Mouse (Mus musculus) hindbrain, postnatal 0 days (tissue): ENCODE measurements around the gene Ftl1. TPM values are rescaled to one million over a fixed set of nuclear protein-coding genes. Genes with fewer than 3 reads are reported as not detected.
"Not testable (repeated sequence)": the region's sequence is repeated elsewhere in the genome, so short reads cannot be mapped to it uniquely, and the experiment has no call there.

Source experiments
- ATAC-seq: fragments of 200-750 bp; cut with Nextera tagmentation; 2 replicates; pipeline ENCODE4 v1.8.0; 2017; ENCODE audit warnings: mild to moderate bottlenecking, moderate TSS enrichment, moderate library complexity
- DNase-seq: peaks from one replicate; pipeline ENCODE4 v3.0.0-alpha.2; 2015; ENCODE audit warnings: low spot score
- H3K27ac ChIP-seq: fragments of 300-500 bp; sonication (generic); 2 replicates; pipeline ENCODE4 v1.5.1; 2014; ENCODE audit warnings: mild to moderate bottlenecking
- H3K27me3 ChIP-seq: fragments of 300-500 bp; sonication (generic); 2 replicates; pipeline ENCODE4 v1.6.1; 2014; ENCODE audit warnings: low read length, mixed read lengths; ENCODE audit not compliant: insufficient read depth
- H3K36me3 ChIP-seq: fragments of 300-500 bp; sonication (generic); 2 replicates; pipeline ENCODE4 v1.6.1; 2014; ENCODE audit warnings: low read length, mixed read lengths; ENCODE audit not compliant: insufficient read depth
- H3K4me1 ChIP-seq: fragments of 300-500 bp; sonication (generic); 2 replicates; pipeline ENCODE4 v1.6.1; 2014; ENCODE audit warnings: antibody characterized with exemption, low read length, mixed read lengths; ENCODE audit not compliant: insufficient read depth
- H3K4me2 ChIP-seq: fragments of 300-500 bp; sonication (generic); 2 replicates; pipeline ENCODE4 v1.6.1; 2014; ENCODE audit warnings: low read depth, mild to moderate bottlenecking, low read length, moderate library complexity, mixed read lengths
- H3K4me3 ChIP-seq: fragments of 300-500 bp; sonication (generic); 2 replicates; pipeline ENCODE4 v1.5.1; 2014; ENCODE audit warnings: low read length
- H3K9ac ChIP-seq: fragments of 300-500 bp; sonication (generic); replicated peaks from 2 replicates; pipeline ENCODE4 v1.6.1; 2014; ENCODE audit warnings: mild to moderate bottlenecking, low read length, moderate library complexity, mixed read lengths
- H3K9me3 ChIP-seq: fragments of 300-500 bp; sonication (generic); 2 replicates; pipeline ENCODE4 v1.6.1; 2016; ENCODE audit warnings: low read length, mixed read lengths
- CTCF ChIP-seq: IDR thresholded peaks from 2 replicates; pipeline ENCODE4 v1.5.1; 2016; ENCODE audit warnings: antibody characterized with exemption, control low read depth, low read depth
- WGBS: fragments of 180-500 bp; shearing (Covaris S2); extraction: QIAGEN DNeasy Blood & Tissue Kit; methylation state at CpG from one replicate; pipeline ENCODE4 v1.1.7; 2014; 5-methylcytosine and 5-hydroxymethylcytosine counted together
- polyA plus RNA-seq: library from polyadenylated mRNA; unstranded; fragments of >200 nt; fragmentation: Nextera tagmentation; extraction: Ambion mirVana; gene quantifications from 2 replicates; pipeline ENCODE4 v1.2.1, GENCODE M21; 2015
- total RNA-seq: library from RNA; depleted of rRNA; stranded (reverse); fragments of >200 nt; gene quantifications from 2 replicates; pipeline ENCODE4 v1.2.3, GENCODE M21; 2014

The Ftl1 gene
- total and polyA plus RNA-seq, 2 experiments from 2014 or later = 2,255 to 4,668 TPM

GRCm38 (mm10) chr7:45465549-45465948, 5.9 kb upstream of the Ftl1 start:
- Histone ChIP-seq H3K4me1 (peaks cover 11% of the 10 kb centered on the region), H3K4me3 (peak overlapping the region; percentile 69), H3K4me2 (peak overlapping the region; percentile 93), H3K27ac (peak overlapping the region; percentile 76; the same call in 1 of the 2 replicates), H3K9me3 (no peaks in the 10 kb centered on the region), H3K36me3 (peaks cover 13% of the 10 kb centered on the region), H3K9ac (peak overlapping the region; percentile 81), H3K27me3 (no peaks in the 10 kb centered on the region)
- 74% methylated on average over 9 of the region's 9 CpGs for WGBS
- ATAC-seq (no peak), DNase-seq (no peak)
- TF ChIP-seq CTCF = 0 out of 2 replicates have a peak, but pooled peaks have one; percentile 12

- no peak for ATAC-seq
- no peak overlapping the region for H3K27ac ChIP-seq
- no peaks in the 10 kb centered on the region for H3K27me3 ChIP-seq
- peak overlapping the region; percentile 81; the same call in 1 of the 2 replicates for H3K9ac ChIP-seq
- H3K4me1 ChIP-seq = peaks cover 15% of the 10 kb centered on the region
- H3K36me3 ChIP-seq = peaks cover 13% of the 10 kb centered on the region
- no peak overlapping the region for H3K4me3 ChIP-seq
- DNase-seq = no peak
- TF ChIP-seq CTCF = no peak
- H3K4me2 ChIP-seq = no peak overlapping the region
- no peaks in the 10 kb centered on the region for H3K9me3 ChIP-seq
- 94% methylated on average over 12 of the region's 12 CpGs for WGBS
These were observed 5.4 kb upstream of the Ftl1 start for GRCm38 (mm10) chr7:45465112-45465511.

GRCm38 (mm10) chr7:45463987-45464778, 4.5 kb upstream of the Ftl1 start:
- ATAC-seq (no peak), DNase-seq (no peak)
- no peak for TF ChIP-seq CTCF
- Histone ChIP-seq H3K36me3 (peaks cover 13% of the 10 kb centered on the region), H3K9me3 (no peaks in the 10 kb centered on the region), H3K9ac (no peak overlapping the region), H3K4me2 (no peak overlapping the region), H3K4me3 (no peak overlapping the region), H3K4me1 (peaks cover 17% of the 10 kb centered on the region), H3K27me3 (no peaks in the 10 kb centered on the region), H3K27ac (no peak overlapping the region)
- 95% methylated on average over 7 of the region's 7 CpGs for WGBS

- not testable (repeated sequence) for H3K9ac ChIP-seq, H3K27me3 ChIP-seq, H3K27ac ChIP-seq, ATAC-seq, DNase-seq, H3K9me3 ChIP-seq, H3K4me2 ChIP-seq, H3K4me3 ChIP-seq
- peaks cover 13% of the 10 kb centered on the region for H3K36me3 ChIP-seq
- peak; percentile 35; the same call in 1 of the 2 replicates for TF ChIP-seq CTCF
- 80% methylated on average over 4 of the region's 4 CpGs for WGBS
- peaks cover 17% of the 10 kb centered on the region for H3K4me1 ChIP-seq
These were observed 3.2 kb upstream of the Ftl1 start for GRCm38 (mm10) chr7:45462868-45463267.

GRCm38 (mm10) chr7:45462325-45462724, 2.6 kb upstream of the Ftl1 start:
- 87% methylated on average over 4 of the region's 4 CpGs for WGBS
- TF ChIP-seq CTCF = no peak
- no peak overlapping the region for H3K27ac ChIP-seq
- ATAC-seq (no peak), DNase-seq (no peak)
- H3K4me1 ChIP-seq = peaks cover 21% of the 10 kb centered on the region
- H3K9ac ChIP-seq = no peak overlapping the region
- H3K9me3 ChIP-seq = no peaks in the 10 kb centered on the region
- peaks cover 13% of the 10 kb centered on the region for H3K36me3 ChIP-seq
- no peak overlapping the region for H3K4me2 ChIP-seq
- no peak overlapping the region for H3K4me3 ChIP-seq
- H3K27me3 ChIP-seq = no peaks in the 10 kb centered on the region

- Histone ChIP-seq H3K9ac (no peak overlapping the region), H3K4me3 (no peak overlapping the region), H3K4me2 (no peak overlapping the region), H3K36me3 (peaks cover 13% of the 10 kb centered on the region), H3K9me3 (no peaks in the 10 kb centered on the region), H3K27me3 (no peaks in the 10 kb centered on the region), H3K27ac (peak overlapping the region; percentile 38; the same call in 1 of the 2 replicates), H3K4me1 (peaks cover 26% of the 10 kb centered on the region)
- DNase-seq (no peak), ATAC-seq (no peak)
- TF ChIP-seq CTCF = no peak
- WGBS = 86% methylated on average over 4 of the region's 4 CpGs
These were observed 2.1 kb upstream of the Ftl1 start for GRCm38 (mm10) chr7:45461781-45462180.

- WGBS = 55% methylated on average over 4 of the region's 5 CpGs
- peak overlapping the region; percentile 87 for H3K27ac ChIP-seq
- no peak overlapping the region for H3K4me3 ChIP-seq
- DNase-seq = peak; percentile 14
- no peaks in the 10 kb centered on the region for H3K9me3 ChIP-seq
- H3K36me3 ChIP-seq = peaks cover 13% of the 10 kb centered on the region
- no peak for ATAC-seq
- TF ChIP-seq CTCF = no peak
- H3K27me3 ChIP-seq = no peaks in the 10 kb centered on the region
- peaks cover 27% of the 10 kb centered on the region for H3K4me1 ChIP-seq
- no peak overlapping the region for H3K4me2 ChIP-seq
- H3K9ac ChIP-seq = no peak overlapping the region
These were observed 1.6 kb upstream of the Ftl1 start for GRCm38 (mm10) chr7:45461326-45461725.
